Mouse (Mus musculus): ENCODE measurements around the gene 3110070M22Rik. TPM values are rescaled to one million over a fixed set of nuclear protein-coding genes. Genes with fewer than 3 reads are reported as not detected.

Gene 3110070M22Rik
- polyA plus RNA-seq, 1 experiment from 2014 or later: 1.3 TPM

DNA sequence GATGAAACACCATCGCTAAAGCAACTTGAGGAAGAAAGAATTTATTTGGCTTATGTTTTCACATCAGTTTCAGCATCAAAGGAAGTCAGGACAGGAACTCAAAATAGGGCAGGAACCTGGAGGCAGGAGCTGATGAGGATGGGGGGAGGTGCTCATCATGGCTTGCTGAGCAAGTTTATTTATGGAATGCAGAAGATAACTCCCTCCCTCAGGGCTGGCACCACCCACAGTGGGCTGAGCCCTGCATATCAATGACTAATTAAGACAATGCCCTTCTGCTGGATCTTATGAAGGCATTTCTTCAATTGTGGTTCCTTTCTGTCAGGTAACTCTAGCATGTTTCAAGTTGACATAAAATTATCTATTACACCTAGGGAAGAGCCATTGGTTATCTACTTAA lies 45.9 kb downstream of the 3110070M22Rik start:
- H3K4me3 ChIP-seq: no peak overlapping the region
- H3K36me3 ChIP-seq: peaks cover 60% of the 10 kb centered on the region
- ATAC-seq (ENCODE audit: low FRiP score, low read depth): no peak
- no peak overlapping the region for H3K27ac ChIP-seq (replicated peaks)
- H3K4me2 ChIP-seq: no peak overlapping the region
- no peaks in the 10 kb centered on the region for H3K4me1 ChIP-seq (replicated peaks)
- no peaks in the 10 kb centered on the region for H3K9me3 ChIP-seq
- no peaks in the 10 kb centered on the region for H3K27me3 ChIP-seq
- no peak overlapping the region for H3K9ac ChIP-seq
- whole genome bisulfite sequencing: 87% methylated on average over 1 of the region's 1 CpGs

Other genes with a start within 250 kb of the 3110070M22Rik start
- 135 and 144 TPM in 2 replicates for gene Paip1, start 59.8 kb downstream of the 3110070M22Rik start, polyA plus RNA-seq (2015; fragmentation: Nextera tagmentation; extraction: Ambion mirVana)
- 82.7 and 84.3 TPM in 2 replicates for gene 4833420G17Rik, start 25.6 kb downstream of the 3110070M22Rik start, polyA plus RNA-seq (2015; fragmentation: Nextera tagmentation; extraction: Ambion mirVana)
- 4.3 and 4.5 TPM in 2 replicates for gene Tmem267, start 344 bp downstream of the 3110070M22Rik start, polyA plus RNA-seq (2015; fragmentation: Nextera tagmentation; extraction: Ambion mirVana)
- gene Ccl28, start 135.4 kb upstream of the 3110070M22Rik start, polyA plus RNA-seq (2015; fragmentation: Nextera tagmentation; extraction: Ambion mirVana): 0.18 and 0.62 TPM in 2 replicates
- gene Hmgcs1, start 202.0 kb upstream of the 3110070M22Rik start, polyA plus RNA-seq (2015; fragmentation: Nextera tagmentation; extraction: Ambion mirVana): 514 and 529 TPM in 2 replicates

All from hindbrain, embryonic 15.5 days (tissue).